Mouse (Mus musculus) megakaryocyte-erythroid progenitor cell, adult 5-6 weeks (primary cell): ENCODE measurements around the gene Nkx1-1. TPM values are rescaled to one million over a fixed set of nuclear protein-coding genes. Genes with fewer than 3 reads are reported as not detected.

Experiments used
- ATAC-seq: replicated peaks from 2 replicates; pipeline ENCODE4 v1.8.0; 2016; ENCODE audit warnings: mild to moderate bottlenecking, inconsistent platforms; ENCODE audit not compliant: severe bottlenecking, poor library complexity, low FRiP score, low TSS enrichment
- total RNA-seq, 2 experiments: library from RNA; stranded (forward) in 1 of 2; stranded (reverse) in 1 of 2; fragments of 200-1000, 215-1000 nt in 1 of 2; fragments of >200 nt in 1 of 2; fragmentation: Nextera tagmentation in 1 of 2; gene quantifications; 2 replicates each; pipeline ENCODE4 v1.2.3; 2014 to 2017

Nkx1-1 gene
- total RNA-seq (2014; fragmentation: Nextera tagmentation) = not detected in 2 replicates
- total RNA-seq (2017) = not detected in 2 replicates

DNA sequence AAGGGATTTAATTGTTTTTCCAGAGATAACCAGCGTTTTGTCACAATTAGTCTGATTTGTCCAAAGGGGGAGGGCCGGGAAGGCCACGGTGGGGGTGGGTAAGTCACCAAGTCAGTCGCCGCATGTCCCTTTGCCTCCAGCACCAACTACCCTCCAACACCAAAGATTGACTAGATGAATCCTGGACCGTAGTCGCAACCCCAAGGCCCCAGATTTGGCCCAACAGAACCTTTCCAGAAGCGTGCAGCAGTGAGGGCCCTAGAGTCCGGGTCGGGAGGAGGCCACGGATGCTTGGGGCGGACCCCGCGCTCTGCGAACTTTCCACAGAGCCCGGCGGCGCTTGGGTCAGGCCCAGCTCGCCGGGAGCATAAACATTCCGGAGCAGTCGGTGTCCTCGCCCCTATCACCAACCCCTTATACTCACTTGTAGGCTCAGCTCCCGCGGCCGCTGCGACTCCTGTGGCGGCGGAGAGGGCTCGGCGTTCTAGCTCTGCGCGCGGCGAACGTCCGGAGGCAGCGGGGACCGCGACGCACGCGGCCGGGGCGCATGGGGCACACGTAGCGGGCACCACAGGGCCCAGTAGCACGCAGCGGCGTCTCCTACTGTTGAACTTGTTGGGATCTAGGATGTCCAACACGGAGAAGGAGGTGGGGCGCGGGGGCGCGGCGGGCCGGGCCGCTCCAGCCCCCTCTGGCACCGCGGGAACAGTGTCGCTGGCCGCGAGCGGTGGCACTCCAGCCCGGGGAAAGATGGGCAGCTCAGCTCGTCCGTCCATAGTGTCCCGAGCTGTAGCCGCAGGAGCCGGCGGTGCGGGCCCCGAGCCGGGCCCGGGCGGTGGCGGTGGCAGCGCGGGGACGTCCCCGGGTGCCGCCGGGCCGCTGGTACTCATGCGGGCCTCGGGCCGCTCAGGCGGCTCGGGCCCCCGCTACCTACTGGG, at the start of gene Nkx1-1:
TSS of gene Nkx1-1 (minus strand) at position 776 of the 938 bp plus-strand sequence.
- no peak for ATAC-seq

DNA sequence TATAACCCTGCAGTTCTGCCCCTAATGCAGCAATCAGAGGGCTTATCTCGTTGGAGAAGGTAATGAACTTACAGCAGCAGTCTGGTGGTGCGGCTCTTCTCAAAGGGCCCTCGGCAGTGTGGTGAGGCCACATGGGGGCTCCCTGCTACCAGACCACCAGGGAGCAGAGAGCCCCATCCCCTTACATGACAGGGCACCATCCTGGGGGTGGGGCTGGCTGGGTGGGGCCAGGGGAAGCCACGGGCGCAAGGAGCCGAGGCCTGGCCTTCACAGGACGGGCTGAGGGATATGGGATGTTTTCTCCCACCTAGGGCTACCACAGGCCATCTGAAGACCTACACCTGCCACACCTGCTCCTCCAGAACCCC, 47.5 kb upstream of the Nkx1-1 start:
- ATAC-seq = no peak

DNA sequence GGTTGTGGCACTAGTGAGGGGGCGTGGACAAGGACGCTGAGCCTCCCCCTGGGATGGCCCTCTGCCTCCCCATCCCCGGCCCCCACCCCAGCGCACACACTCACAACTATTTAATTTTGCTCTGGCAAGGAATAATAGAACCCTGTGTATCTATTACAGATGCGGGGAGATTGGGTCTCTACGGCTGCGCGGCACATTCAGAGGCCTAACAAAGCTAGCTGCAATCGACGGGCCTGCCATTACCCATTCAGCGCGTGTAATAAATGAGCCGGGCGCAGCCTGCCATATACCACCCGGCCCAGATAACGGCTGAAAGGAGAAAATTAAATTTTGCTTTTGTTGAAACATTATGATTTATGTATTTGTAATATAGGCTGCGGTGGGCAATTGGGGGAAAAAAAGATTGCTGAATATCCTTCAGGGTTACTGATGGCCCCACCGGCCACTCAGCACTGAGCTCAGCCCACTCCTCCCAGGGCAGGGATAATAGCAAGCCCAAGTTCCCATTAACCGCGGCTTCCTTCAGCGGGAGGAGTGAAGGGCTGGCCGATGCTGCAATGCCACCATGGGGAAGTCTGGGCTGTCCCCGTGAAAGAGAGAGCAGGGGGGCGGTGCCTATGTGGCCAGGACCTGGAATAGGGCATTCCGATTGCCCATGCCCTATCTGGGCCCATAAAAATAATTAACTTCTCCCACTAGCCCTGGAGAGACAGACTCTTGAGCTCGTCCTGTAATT, 47.0 kb upstream of the Nkx1-1 start:
- ATAC-seq = no peak

DNA sequence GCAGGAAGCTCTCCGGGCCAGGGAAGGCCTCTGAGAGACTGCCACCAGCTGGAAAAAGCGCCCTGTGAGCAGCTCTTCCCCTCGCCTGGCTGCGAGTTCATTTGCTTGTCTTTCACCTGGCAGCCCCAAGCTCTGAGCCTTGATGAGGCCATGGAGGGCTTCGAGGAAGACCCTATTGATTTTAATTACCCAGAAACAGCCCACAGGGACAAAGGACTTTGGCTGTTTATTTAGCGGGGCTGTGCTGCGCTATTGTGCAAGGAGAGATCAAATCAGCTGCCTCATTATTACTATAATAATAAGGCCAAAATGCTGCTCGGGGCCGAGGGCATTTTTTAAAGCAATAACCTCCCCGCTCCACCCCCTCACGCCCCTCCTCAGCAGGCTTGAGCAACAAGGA, 31.7 kb upstream of the Nkx1-1 start:
- no peak for ATAC-seq

DNA sequence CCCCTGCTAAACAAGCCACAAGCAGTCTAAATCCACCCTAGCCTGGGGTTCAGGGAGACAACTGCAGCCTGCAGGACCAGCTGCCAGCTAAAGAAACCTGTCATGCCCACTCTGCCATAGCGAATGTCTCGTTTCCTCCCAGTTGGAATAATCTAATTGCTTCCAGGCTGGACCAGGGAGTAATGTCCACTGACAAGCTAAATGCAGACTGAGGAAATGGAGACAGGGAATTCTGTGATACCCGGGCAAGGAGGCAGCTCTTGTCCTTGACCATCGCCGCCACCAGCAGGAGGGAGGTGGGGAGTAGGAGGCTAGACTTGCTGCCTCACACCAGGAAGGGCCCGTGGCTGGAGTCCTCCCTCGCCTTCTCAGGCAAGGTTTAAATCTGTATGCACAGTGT, 30.6 kb upstream of the Nkx1-1 start:
- no peak for ATAC-seq

DNA sequence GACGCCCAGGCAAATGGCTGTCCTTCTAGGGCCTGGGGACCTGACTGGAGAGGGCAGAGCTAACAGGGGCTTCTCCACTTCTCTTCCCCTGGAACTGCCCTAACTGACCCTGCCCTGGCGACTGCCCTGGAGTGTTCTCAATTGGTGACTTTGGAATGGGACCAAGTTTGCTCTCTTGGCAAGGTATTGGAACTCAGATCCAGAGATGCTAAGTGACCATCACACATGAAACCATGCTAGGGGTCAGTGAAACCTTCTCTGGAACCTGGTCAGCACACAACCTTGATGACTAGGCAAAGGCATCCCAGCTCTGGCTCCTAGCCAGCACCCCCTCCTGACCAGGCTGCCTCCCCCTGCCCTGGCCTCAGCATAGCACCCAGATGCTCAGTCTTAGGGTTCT, 25.3 kb upstream of the Nkx1-1 start:
- ATAC-seq = no peak

DNA sequence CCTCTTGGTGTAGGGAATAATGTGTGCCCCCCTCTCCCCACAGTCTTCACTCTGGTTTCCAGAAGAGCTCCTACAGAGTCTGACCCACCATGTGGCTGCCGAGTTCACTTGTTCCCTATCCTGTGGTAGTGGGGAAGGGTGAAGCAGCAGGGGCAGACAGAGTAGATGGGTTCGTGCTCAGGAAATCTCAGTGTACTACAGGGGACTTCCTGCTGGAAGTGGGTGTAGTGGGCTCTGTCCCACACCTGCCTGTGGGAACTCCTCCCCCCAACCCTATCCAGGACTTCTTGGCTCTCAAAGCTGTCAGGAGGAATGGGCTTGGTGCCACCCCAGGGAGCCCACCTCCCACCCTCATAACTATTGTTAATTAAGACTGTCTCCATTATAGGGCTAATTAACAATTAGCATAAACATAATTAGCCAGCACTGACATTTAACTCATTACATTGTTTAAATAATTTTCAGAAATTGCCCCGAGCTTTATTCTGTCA, 24.4 kb upstream of the Nkx1-1 start:
- ATAC-seq = no peak

DNA sequence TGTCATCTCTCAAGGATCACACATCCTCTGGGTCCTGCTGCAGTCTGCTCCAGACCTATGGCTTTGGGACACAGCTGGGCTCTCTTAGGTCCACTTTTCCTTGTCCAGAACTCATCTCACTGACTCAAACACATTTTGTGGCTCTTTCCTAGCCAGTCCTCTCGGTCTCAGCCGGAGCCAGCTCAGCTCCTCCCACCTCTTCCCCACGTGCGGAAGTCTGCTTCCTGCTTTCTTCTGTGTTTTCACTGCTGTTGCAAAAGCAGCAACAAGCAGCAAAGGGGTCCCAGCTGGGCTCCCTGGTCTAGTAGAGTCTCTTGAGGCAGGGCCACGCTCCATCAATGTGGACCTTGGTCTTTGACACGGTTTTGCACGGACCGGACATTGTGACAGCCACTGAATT, 22.0 kb upstream of the Nkx1-1 start:
- no peak for ATAC-seq

DNA sequence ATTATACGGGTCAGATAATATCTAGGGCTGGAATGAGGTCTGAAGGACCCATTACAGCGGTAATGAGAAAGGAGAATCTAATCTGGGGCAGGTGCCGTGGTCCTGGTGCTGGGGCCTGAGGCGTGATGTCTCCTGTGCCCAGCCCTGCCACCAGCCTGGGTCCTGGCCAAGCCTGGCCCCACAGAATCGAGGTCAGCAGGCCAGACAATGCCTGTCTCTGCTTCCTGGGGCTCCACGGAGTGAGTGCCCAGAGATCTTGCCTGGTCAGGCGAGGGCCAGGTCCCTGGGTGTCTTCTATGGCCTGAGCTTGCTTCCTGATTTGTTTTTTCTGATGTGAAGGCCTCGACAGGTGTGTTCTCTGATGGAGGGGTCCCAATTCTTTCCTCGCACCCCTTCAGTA, 10.0 kb upstream of the Nkx1-1 start:
- ATAC-seq = peak; percentile 29; the same call in 1 of the 2 replicates

DNA sequence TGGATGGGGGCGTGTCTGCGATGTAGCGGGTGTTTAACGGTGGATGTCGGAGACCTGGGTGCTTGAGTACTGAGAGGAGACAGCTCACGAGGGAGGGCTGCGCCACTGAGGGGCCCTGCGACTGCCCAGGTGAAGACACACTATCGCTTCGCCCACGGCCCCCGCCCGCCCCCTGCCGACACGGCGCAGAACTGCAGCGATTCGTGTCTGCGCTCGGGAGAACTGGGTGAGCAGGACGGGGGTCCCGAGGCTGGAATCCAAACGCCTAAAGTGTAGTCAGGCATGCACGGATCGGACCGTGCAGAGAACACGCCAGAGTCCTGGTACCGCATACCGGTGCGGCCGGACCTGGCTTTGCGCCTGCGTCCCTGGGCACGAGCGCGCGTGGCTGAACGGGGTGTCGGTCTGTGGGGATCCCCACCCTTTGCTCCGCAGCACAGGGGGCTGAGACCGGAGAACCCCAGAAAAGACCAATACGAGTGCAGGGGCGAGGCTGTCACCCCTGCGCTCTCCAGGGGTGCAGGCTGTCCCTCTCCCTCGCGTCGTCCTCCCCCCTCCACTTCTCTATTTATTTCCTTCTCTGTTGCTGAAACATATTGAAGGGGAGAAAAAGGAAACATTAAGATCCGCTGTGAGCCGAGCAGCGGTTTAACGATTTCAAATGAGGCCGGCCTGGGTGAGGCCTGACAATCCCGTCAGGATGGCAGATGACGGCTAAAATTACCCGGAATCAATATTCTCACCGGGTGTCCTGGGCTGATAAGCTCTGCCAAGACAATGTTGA, 9.3 kb upstream of the Nkx1-1 start:
- peak; percentile 71 for ATAC-seq

DNA sequence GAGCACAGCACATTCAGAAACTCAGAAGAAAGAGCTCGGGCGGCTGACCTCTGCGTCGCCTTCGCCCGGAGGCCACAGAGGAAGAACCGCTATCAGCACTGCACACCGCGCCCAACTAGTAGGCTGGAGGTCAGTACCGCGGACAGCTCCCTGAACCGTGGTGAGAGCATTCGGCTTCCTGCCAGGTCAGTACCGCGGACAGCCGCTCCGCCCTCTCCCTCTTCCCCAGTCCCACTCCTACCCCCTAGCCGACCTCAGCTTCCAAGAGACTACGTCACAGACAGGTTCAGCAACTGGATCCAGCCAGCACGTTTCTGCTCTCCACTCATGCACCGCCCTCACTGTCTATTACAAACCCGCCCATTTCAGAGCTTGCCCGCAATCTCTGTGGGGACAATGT, 4.4 kb upstream of the Nkx1-1 start:
- ATAC-seq = peak; percentile 85

DNA sequence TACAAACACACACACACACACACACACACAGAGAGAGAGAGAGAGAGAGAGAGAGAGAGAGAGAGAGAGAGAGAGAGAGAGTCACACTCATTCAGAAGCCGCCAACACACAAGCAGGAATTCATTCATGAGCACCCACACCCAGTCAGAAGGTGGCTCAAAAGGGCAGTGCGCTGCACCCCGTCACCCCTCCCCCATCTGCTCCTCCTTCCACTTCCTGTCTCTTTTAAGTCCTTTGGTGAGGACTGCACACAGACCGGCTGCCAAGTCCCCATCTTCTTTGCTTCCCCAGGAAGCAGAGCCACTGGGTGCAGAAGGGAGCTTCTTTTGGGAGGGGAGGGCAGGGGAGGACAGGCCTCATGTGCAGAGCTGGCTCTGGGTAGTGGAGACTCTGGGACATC, 2.2 kb upstream of the Nkx1-1 start:
- ATAC-seq = no peak

DNA sequence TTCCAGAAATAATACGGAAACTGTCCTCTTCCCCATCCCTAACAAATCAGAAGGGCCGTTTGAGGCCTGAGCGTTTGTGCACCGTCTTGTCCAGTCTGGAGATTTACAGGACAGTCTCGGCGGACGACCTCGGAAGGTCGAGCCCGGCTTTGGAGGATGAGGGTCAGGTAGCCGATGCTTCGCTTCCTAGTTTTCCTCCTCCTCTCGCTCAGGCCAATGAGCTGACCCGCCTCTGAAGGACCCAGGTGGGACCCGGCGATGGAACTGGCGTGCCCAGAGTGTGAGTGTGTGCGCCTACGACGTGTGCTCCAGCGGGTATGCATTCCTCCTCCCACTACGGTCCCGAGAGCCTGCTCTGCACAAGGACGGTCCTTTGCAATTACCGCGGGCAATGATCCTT, 1.4 kb upstream of the Nkx1-1 start:
- no peak for ATAC-seq

DNA sequence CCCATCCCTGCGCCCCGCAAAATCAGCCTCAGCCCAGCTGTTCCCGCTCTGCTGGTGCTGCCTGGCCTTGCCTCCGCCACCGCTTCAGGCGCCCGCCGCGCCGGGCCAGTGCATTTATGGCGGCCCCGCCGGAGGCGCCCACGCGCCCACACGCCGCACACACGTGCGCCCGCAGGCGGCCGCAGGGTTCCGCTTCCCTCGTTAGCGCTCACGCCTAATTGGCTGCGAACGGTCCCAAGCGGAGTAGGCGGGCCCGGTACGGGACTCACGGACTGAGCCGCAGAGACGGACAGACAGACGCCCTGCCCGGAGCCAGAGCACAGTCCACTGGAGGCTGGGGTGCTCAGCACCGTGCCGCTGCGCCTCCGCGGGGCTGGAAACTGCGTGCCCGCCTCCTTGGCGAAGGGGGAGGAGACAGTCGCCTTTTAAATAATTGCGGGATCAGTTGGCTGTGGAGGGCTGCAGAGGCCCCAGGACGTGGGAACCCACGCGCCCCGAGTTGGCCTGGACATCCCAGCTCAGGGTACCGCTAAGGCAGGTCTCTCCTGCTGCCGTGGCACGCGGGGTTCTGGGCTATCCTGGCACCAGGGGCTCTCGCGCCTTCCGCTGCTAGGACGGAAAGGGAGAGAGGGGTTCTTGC, 485 bp upstream of the Nkx1-1 start:
- no peak for ATAC-seq

DNA sequence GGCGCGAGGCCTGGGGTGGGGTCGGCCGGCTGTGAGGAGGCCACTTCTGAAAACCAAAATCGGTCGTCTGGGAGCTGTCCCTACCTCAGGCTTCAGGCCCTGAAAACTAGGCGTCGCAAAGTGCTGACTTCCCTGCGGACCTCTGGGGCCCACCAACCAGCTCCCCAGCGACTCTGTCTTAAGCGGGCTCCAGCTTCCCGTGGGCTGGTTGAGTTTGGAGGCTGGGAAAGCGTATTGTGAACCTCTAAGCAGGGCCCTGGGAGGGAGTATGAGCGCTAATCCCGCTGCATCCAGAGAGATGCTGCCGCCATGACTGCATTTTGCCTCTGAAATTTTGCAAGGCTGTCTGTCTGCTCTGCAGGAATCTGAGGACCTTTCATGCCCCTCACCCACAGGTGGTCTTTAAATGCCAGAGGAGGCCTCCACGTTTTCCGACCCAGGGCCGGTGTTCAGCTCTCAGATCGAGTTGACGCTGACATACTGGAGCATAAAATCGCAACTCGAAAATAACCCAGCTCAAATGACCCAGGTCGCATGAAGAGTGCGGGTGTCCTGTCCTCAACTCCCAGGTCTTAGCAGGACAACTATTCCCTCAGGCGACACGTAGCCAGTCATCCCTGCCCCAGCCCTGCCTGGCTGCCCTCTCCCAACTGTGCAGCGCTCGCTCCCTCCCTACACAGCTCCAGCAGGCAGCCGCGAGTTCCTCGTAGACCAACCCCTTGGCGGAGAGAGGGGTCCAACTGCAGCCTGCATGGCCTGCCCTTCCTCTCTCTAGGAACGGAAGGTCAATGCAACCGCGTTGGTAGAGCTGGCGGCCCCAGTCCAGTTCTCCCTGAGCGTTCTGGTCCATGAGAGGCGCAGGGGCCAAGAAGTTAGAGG, 1.5 kb downstream of the Nkx1-1 start:
- ATAC-seq = no peak

DNA sequence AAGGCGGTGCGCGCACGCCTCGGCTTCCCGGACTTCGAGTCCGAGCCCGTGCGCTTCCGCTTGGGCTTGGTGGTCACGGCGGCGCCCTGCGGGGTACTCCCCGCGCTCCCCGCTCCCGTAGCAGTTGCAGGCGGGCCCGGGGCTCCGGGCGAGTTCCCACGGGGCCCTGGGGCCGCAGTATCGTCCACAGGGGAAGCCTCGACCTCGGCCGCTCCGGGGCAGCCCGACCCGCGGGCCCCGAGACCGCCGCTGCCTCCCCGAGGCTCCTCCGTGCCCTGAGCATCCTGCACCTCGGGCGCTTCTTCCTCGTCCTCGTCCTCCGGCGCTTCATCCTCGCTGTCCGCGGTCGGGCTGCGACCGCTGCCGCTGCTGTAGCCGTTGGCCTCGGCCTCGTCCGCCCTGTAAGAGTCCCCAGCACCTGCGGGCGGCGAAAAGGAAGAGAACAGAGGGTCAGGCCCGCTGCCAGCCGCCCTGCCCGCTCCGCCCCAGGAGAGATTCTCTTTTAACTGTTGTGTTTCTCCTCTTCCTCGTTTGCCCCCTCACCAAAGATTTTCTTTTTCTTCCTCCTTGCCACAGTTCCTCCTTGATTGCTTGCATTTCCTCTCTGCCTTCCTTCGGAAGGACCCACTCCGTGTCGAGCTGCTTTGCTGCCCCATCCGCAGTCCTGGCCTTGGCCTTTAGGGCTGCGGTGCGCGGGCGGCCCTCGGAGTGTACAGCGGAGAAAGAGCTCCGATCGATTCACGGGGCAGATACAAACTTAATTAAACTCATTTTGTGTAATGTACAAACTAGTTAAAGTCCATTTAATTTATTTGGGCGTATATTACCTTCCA, 2.4 kb downstream of the Nkx1-1 start:
- no peak for ATAC-seq

DNA sequence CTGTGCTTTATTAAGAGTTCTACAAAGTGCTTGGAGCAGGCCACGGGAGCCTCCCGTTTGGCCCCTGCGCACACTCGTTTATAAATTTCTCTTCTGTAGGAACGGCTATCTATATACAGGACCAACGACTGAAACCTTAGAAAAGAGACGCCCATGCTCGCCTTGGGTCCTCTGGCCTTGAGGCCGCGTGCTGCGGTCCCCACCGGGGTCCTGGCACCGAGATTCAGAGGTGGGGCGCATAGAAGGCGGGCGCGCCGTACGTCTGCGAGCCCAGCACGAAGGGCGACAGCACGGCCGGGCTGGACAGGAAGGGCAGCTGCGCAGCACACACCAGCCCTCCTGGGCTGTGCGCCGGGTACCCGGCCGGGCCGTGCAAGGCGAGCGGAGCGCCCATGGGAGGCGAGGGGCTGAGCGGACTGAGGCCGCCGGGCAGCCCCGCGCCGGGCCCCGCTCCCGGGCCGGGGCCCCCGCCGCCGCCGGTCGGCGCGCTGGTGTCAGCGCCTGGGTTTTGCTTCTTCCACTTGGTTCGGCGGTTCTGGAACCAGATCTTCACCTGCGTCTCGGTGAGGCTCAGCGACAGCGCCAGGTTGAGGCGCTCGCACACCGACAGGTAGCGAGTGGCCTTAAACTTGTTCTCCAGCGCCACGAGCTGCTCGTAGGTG, 3.1 kb downstream of the Nkx1-1 start:
- ATAC-seq = no peak
